Mouse (Mus musculus): ENCODE measurements around the gene Gm47985. TPM values are rescaled to one million over a fixed set of nuclear protein-coding genes. Genes with fewer than 3 reads are reported as not detected.
"Not testable (repeated sequence)": the region's sequence is repeated elsewhere in the genome, so short reads cannot be mapped to it uniquely, and the experiment has no call there.

Gene Gm47985
- 1.7 and 1.9 TPM in 2 replicates for polyA plus RNA-seq (2014; fragmentation: Nextera tagmentation; extraction: Ambion mirVana)

GRCm38 (mm10) chr1:151182266-151182665 lies at the start of gene Gm47985:
TSS of gene Gm47985 (plus strand) at chr1:151182537.
- DNase-seq (ENCODE audit: low spot score); ATAC-seq (replicated peaks; ENCODE audit: low FRiP score): not testable (repeated sequence)
- no CpG with 5 or more reads among the region's 7 CpGs for WGBS

DNA sequence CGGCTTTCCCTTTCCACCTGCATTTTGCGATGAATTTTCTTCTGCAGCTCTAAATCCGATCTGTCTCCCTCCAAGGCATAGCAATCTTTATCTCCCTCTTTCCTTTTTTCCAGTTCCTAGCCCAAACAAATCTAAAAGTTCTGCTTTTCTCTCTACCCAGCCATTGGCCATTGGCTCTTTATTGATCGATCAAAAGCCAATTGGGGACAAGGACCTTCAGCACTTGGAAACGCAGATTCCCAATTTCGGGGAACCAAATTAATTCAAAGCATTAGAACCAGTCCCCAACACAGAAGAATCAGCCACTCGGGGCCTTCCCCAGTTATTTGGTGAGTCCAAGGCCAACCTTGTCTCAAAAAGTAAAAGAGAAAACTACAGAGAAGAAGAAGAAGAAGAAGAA lies 49.7 kb upstream of the Gm47985 start:
- Histone ChIP-seq H3K4me2 (no peak overlapping the region), H3K4me3 (ENCODE audit: low read depth, low read length) (no peak overlapping the region), H3K27ac (ENCODE audit: low read depth, low read length) (no peak overlapping the region), H3K27me3 (replicated peaks; ENCODE audit: control insufficient read depth, insufficient read depth, low read length) (no peaks in the 10 kb centered on the region), H3K36me3 (ENCODE audit: control insufficient read depth, insufficient read depth, low read length) (no peaks in the 10 kb centered on the region), H3K9ac (ENCODE audit: low read depth, low read length) (no peak overlapping the region), H3K4me1 (replicated peaks; ENCODE audit: control insufficient read depth, insufficient read depth, low read length) (peaks cover 27% of the 10 kb centered on the region), H3K9me3 (ENCODE audit: control insufficient read depth, low read length) (no peaks in the 10 kb centered on the region)
- ATAC-seq (replicated peaks; ENCODE audit: low FRiP score) (no peak), DNase-seq (ENCODE audit: low spot score) (no peak)
- WGBS: 83% methylated on average over 7 of the region's 7 CpGs

More at GRCm38 (mm10) chr1:151182266-151182665, at the start of gene Gm47985:
- not testable (repeated sequence) for H3K9ac ChIP-seq (ENCODE audit: low read depth, low read length); H3K27ac ChIP-seq (ENCODE audit: low read depth, low read length); H3K9me3 ChIP-seq (ENCODE audit: control insufficient read depth, low read length); H3K27me3 ChIP-seq (replicated peaks; ENCODE audit: control insufficient read depth, insufficient read depth, low read length); H3K4me1 ChIP-seq (replicated peaks; ENCODE audit: control insufficient read depth, insufficient read depth, low read length); H3K36me3 ChIP-seq (ENCODE audit: control insufficient read depth, insufficient read depth, low read length); H3K4me2 ChIP-seq; H3K4me3 ChIP-seq (ENCODE audit: low read depth, low read length)

DNA sequence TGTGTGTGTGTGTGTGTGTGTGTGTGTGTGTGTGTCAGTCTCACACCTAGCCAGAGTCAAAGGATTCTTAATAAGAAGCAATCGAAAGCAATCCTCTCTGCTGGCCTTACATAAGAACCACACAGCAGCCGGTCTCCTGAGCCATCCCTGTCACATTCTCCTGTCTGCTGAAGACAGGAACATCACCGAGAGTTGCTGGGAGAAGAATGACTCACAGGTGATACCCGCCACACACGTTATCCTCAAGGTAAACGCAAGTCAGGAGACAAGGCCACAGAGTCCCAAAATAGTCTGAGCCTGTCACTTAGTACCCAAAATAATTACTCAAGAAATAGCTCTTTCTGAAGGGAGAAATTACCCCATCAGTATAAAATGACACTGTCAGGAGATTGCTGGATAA lies 43.9 kb upstream of the Gm47985 start:
- Histone ChIP-seq H3K27ac (ENCODE audit: low read depth, low read length) (no peak overlapping the region), H3K4me3 (ENCODE audit: low read depth, low read length) (no peak overlapping the region), H3K4me2 (no peak overlapping the region), H3K36me3 (ENCODE audit: control insufficient read depth, insufficient read depth, low read length) (no peaks in the 10 kb centered on the region), H3K27me3 (replicated peaks; ENCODE audit: control insufficient read depth, insufficient read depth, low read length) (no peaks in the 10 kb centered on the region), H3K4me1 (replicated peaks; ENCODE audit: control insufficient read depth, insufficient read depth, low read length) (no peaks in the 10 kb centered on the region), H3K9ac (ENCODE audit: low read depth, low read length) (no peak overlapping the region), H3K9me3 (ENCODE audit: control insufficient read depth, low read length) (no peaks in the 10 kb centered on the region)
- no peak for ATAC-seq (replicated peaks; ENCODE audit: low FRiP score)
- no peak for DNase-seq (ENCODE audit: low spot score)
- 68% methylated on average over 6 of the region's 6 CpGs for WGBS

- Histone ChIP-seq H3K4me2 (no peak overlapping the region), H3K9me3 (ENCODE audit: control insufficient read depth, low read length) (no peaks in the 10 kb centered on the region), H3K9ac (ENCODE audit: low read depth, low read length) (no peak overlapping the region), H3K27me3 (replicated peaks; ENCODE audit: control insufficient read depth, insufficient read depth, low read length) (no peaks in the 10 kb centered on the region), H3K36me3 (ENCODE audit: control insufficient read depth, insufficient read depth, low read length) (no peaks in the 10 kb centered on the region), H3K27ac (ENCODE audit: low read depth, low read length) (no peak overlapping the region), H3K4me3 (ENCODE audit: low read depth, low read length) (no peak overlapping the region), H3K4me1 (replicated peaks; ENCODE audit: control insufficient read depth, insufficient read depth, low read length) (no peaks in the 10 kb centered on the region)
- no peak for DNase-seq (ENCODE audit: low spot score)
- no peak for ATAC-seq (replicated peaks; ENCODE audit: low FRiP score)
- WGBS: 80% methylated on average over 3 of the region's 3 CpGs
Observed at GRCm38 (mm10) chr1:151140956-151141355, 41.4 kb upstream of the Gm47985 start.

- no peaks in the 10 kb centered on the region for H3K36me3 ChIP-seq (ENCODE audit: control insufficient read depth, insufficient read depth, low read length)
- no peak overlapping the region for H3K27ac ChIP-seq (ENCODE audit: low read depth, low read length)
- ATAC-seq (replicated peaks; ENCODE audit: low FRiP score) (peak; percentile 41; the same call in 1 of the 2 replicates), DNase-seq (ENCODE audit: low spot score) (no peak)
- H3K9me3 ChIP-seq (ENCODE audit: control insufficient read depth, low read length): no peaks in the 10 kb centered on the region
- WGBS: 43% methylated on average over 6 of the region's 6 CpGs
- no peak overlapping the region for H3K9ac ChIP-seq (ENCODE audit: low read depth, low read length)
- H3K4me2 ChIP-seq: no peak overlapping the region
- no peak overlapping the region for H3K4me3 ChIP-seq (ENCODE audit: low read depth, low read length)
- no peaks in the 10 kb centered on the region for H3K27me3 ChIP-seq (replicated peaks; ENCODE audit: control insufficient read depth, insufficient read depth, low read length)
- H3K4me1 ChIP-seq (replicated peaks; ENCODE audit: control insufficient read depth, insufficient read depth, low read length): no peaks in the 10 kb centered on the region
Observed at GRCm38 (mm10) chr1:151144471-151145146, 37.7 kb upstream of the Gm47985 start.

DNA sequence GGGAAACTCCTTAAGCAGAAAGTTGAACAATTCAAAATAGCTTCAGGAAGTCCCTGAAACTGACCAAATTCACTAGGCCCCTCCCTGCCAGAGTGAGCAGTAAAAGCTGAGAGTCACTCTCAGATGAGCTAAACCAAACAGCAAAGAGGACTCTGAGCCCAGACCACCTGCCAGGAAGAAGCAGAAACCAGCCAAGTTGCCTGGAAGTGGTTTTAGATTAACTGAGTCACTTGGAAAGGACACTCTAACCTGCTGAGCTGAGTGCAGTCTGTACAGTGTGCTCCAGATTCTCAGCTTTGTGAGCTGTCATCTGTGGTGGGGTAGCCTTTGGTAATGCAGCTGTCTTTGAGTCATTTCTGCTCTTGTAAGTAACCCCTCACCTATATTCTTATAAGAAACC lies 34.5 kb upstream of the Gm47985 start:
- Histone ChIP-seq H3K4me2 (no peak overlapping the region), H3K4me1 (replicated peaks; ENCODE audit: control insufficient read depth, insufficient read depth, low read length) (no peaks in the 10 kb centered on the region), H3K27me3 (replicated peaks; ENCODE audit: control insufficient read depth, insufficient read depth, low read length) (no peaks in the 10 kb centered on the region), H3K4me3 (ENCODE audit: low read depth, low read length) (no peak overlapping the region), H3K9me3 (ENCODE audit: control insufficient read depth, low read length) (no peaks in the 10 kb centered on the region), H3K27ac (ENCODE audit: low read depth, low read length) (no peak overlapping the region), H3K9ac (ENCODE audit: low read depth, low read length) (no peak overlapping the region), H3K36me3 (ENCODE audit: control insufficient read depth, insufficient read depth, low read length) (no peaks in the 10 kb centered on the region)
- ATAC-seq (replicated peaks; ENCODE audit: low FRiP score): no peak
- DNase-seq (ENCODE audit: low spot score): no peak

DNA sequence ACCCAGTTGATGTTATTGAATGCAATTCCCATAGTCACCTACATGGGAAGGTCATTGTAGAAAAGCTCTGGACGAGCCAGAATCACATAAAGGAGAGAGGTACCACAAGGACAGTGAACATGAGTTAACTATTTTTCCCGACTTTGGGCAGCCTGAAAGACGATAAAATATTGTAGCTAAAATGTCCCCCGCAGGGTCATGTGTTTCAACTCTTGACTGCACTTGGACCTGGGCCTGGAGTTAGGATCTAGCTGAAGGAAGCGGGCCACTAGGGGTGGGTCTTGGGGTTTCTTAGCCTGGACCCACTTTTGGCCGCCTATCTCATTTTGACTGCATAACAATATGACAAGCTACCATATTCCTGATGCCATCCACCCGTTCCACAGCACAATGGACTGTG lies 32.1 kb upstream of the Gm47985 start:
- Histone ChIP-seq H3K4me2 (no peak overlapping the region), H3K27me3 (replicated peaks; ENCODE audit: control insufficient read depth, insufficient read depth, low read length) (no peaks in the 10 kb centered on the region), H3K27ac (ENCODE audit: low read depth, low read length) (no peak overlapping the region), H3K4me1 (replicated peaks; ENCODE audit: control insufficient read depth, insufficient read depth, low read length) (no peaks in the 10 kb centered on the region), H3K9me3 (ENCODE audit: control insufficient read depth, low read length) (no peaks in the 10 kb centered on the region), H3K4me3 (ENCODE audit: low read depth, low read length) (no peak overlapping the region), H3K36me3 (ENCODE audit: control insufficient read depth, insufficient read depth, low read length) (no peaks in the 10 kb centered on the region), H3K9ac (ENCODE audit: low read depth, low read length) (no peak overlapping the region)
- 86% methylated on average over 7 of the region's 7 CpGs for WGBS
- DNase-seq (ENCODE audit: low spot score): no peak
- no peak for ATAC-seq (replicated peaks; ENCODE audit: low FRiP score)

GRCm38 (mm10) chr1:151151089-151151488 lies 31.2 kb upstream of the Gm47985 start:
- Histone ChIP-seq H3K4me2 (no peak overlapping the region), H3K27me3 (replicated peaks; ENCODE audit: control insufficient read depth, insufficient read depth, low read length) (no peaks in the 10 kb centered on the region), H3K9ac (ENCODE audit: low read depth, low read length) (no peak overlapping the region), H3K36me3 (ENCODE audit: control insufficient read depth, insufficient read depth, low read length) (no peaks in the 10 kb centered on the region), H3K4me1 (replicated peaks; ENCODE audit: control insufficient read depth, insufficient read depth, low read length) (no peaks in the 10 kb centered on the region), H3K9me3 (ENCODE audit: control insufficient read depth, low read length) (no peaks in the 10 kb centered on the region), H3K4me3 (ENCODE audit: low read depth, low read length) (no peak overlapping the region), H3K27ac (ENCODE audit: low read depth, low read length) (no peak overlapping the region)
- DNase-seq (ENCODE audit: low spot score) (no peak), ATAC-seq (replicated peaks; ENCODE audit: low FRiP score) (no peak)
- 63% methylated on average over 2 of the region's 2 CpGs for WGBS

- H3K27ac ChIP-seq (ENCODE audit: low read depth, low read length): no peak overlapping the region
- H3K36me3 ChIP-seq (ENCODE audit: control insufficient read depth, insufficient read depth, low read length): no peaks in the 10 kb centered on the region
- no peak overlapping the region for H3K4me2 ChIP-seq
- no peak for DNase-seq (ENCODE audit: low spot score)
- no peaks in the 10 kb centered on the region for H3K27me3 ChIP-seq (replicated peaks; ENCODE audit: control insufficient read depth, insufficient read depth, low read length)
- no peak overlapping the region for H3K9ac ChIP-seq (ENCODE audit: low read depth, low read length)
- 71% methylated on average over 6 of the region's 6 CpGs for WGBS
- no peaks in the 10 kb centered on the region for H3K9me3 ChIP-seq (ENCODE audit: control insufficient read depth, low read length)
- ATAC-seq (replicated peaks; ENCODE audit: low FRiP score): no peak
- no peak overlapping the region for H3K4me3 ChIP-seq (ENCODE audit: low read depth, low read length)
- no peaks in the 10 kb centered on the region for H3K4me1 ChIP-seq (replicated peaks; ENCODE audit: control insufficient read depth, insufficient read depth, low read length)
Observed at GRCm38 (mm10) chr1:151153056-151153652, 29.2 kb upstream of the Gm47985 start.

All from liver, embryonic 11.5 days (tissue).